Mouse (Mus musculus) midbrain, postnatal 0 days (tissue): Measurements from ENCODE around the gene Palld. TPM values are rescaled to one million over a fixed set of nuclear protein-coding genes. Genes with fewer than 3 reads are reported as not detected.

Source experiments
- ATAC-seq: fragments of 200-750 bp; cut with Nextera tagmentation; 2 replicates; pipeline ENCODE4 v1.8.0; 2017; ENCODE audit warnings: moderate number of reproducible peaks, mild to moderate bottlenecking, moderate TSS enrichment, moderate library complexity; ENCODE audit not compliant: low FRiP score
- DNase-seq: peaks from one replicate; pipeline ENCODE4 v3.0.0-alpha.2; 2015; ENCODE audit warnings: low spot score
- H3K27ac ChIP-seq: fragments of 300-500 bp; sonication (generic); 2 replicates; pipeline ENCODE4 v1.5.1; 2014; ENCODE audit warnings: low read depth, mild to moderate bottlenecking, low read length, mixed read lengths
- H3K27me3 ChIP-seq: fragments of 300-500 bp; sonication (generic); 2 replicates; pipeline ENCODE4 v1.6.1; 2014; ENCODE audit warnings: low read length, control low read depth, mixed read lengths; ENCODE audit not compliant: insufficient read depth
- H3K36me3 ChIP-seq: fragments of 300-500 bp; sonication (generic); 2 replicates; pipeline ENCODE4 v1.6.1; 2014; ENCODE audit warnings: low read length, control low read depth, mixed read lengths; ENCODE audit not compliant: insufficient read depth
- H3K4me1 ChIP-seq: fragments of 300-500 bp; sonication (generic); 2 replicates; pipeline ENCODE4 v1.6.1; 2014; ENCODE audit warnings: mild to moderate bottlenecking, control low read depth, antibody characterized with exemption, low read length, mixed read lengths; ENCODE audit not compliant: insufficient read depth
- H3K4me2 ChIP-seq: fragments of 300-500 bp; sonication (generic); 2 replicates; pipeline ENCODE4 v1.6.1; 2014; ENCODE audit warnings: low read depth, mild to moderate bottlenecking, low read length, mixed read lengths; ENCODE audit not compliant: poor library complexity, severe bottlenecking
- H3K4me3 ChIP-seq: fragments of 300-500 bp; sonication (generic); 2 replicates; pipeline ENCODE4 v1.5.1; 2014; ENCODE audit warnings: low read depth, mild to moderate bottlenecking, low read length, moderate library complexity
- H3K9ac ChIP-seq: fragments of 300-500 bp; sonication (generic); replicated peaks from 2 replicates; pipeline ENCODE4 v1.6.1; 2014; ENCODE audit warnings: mild to moderate bottlenecking, low read length, moderate library complexity, mixed read lengths; ENCODE audit not compliant: poor library complexity, severe bottlenecking
- H3K9me3 ChIP-seq: fragments of 300-500 bp; sonication (generic); 2 replicates; pipeline ENCODE4 v1.6.1; 2016; ENCODE audit warnings: low read length, control low read depth
- CTCF ChIP-seq: IDR thresholded peaks from 2 replicates; pipeline ENCODE4 v1.5.1; 2016; ENCODE audit warnings: antibody characterized with exemption, mild to moderate bottlenecking
- WGBS: fragments of 180-500 bp; shearing (Covaris S2); extraction: QIAGEN DNeasy Blood & Tissue Kit; methylation state at CpG from one replicate; pipeline ENCODE4 v1.1.7; 2014; 5-methylcytosine and 5-hydroxymethylcytosine counted together
- polyA plus RNA-seq: library from polyadenylated mRNA; unstranded; fragments of >200 nt; fragmentation: Nextera tagmentation; extraction: Ambion mirVana; gene quantifications from 2 replicates; pipeline ENCODE4 v1.2.1, GENCODE M21; 2015
- total RNA-seq: library from RNA; depleted of rRNA; stranded (reverse); fragments of >200 nt; gene quantifications from 2 replicates; pipeline ENCODE4 v1.2.3, GENCODE M21; 2014

The Palld gene
- total and polyA plus RNA-seq, 2 experiments from 2014 or later = 3.9 to 10.8 TPM

GRCm38 (mm10) chr8:61848581-61849162 is 53.8 kb downstream of the Palld start:
- no peaks in the 10 kb centered on the region for H3K27me3 ChIP-seq
- ATAC-seq (no peak), DNase-seq (peak; percentile 62)
- H3K4me3 ChIP-seq = no peak overlapping the region
- H3K36me3 ChIP-seq = no peaks in the 10 kb centered on the region
- H3K27ac ChIP-seq = no peak overlapping the region
- no peaks in the 10 kb centered on the region for H3K4me1 ChIP-seq
- H3K4me2 ChIP-seq = no peak overlapping the region
- no peaks in the 10 kb centered on the region for H3K9me3 ChIP-seq
- no peak overlapping the region for H3K9ac ChIP-seq
- no peak for TF ChIP-seq CTCF
- 21% methylated on average over 7 of the region's 7 CpGs for WGBS

- DNase-seq = no peak
- TF ChIP-seq CTCF = no peak
- ATAC-seq = no peak
- Histone ChIP-seq H3K36me3 (no peaks in the 10 kb centered on the region), H3K27me3 (no peaks in the 10 kb centered on the region), H3K4me2 (no peak overlapping the region), H3K4me1 (no peaks in the 10 kb centered on the region), H3K9ac (no peak overlapping the region), H3K27ac (no peak overlapping the region), H3K9me3 (no peaks in the 10 kb centered on the region), H3K4me3 (no peak overlapping the region)
- 67% methylated on average over 5 of the region's 5 CpGs for WGBS
Measured at GRCm38 (mm10) chr8:61847494-61847893, 55.0 kb downstream of the Palld start.

GRCm38 (mm10) chr8:61844992-61845391 is 57.5 kb downstream of the Palld start:
- H3K4me3 ChIP-seq = no peak overlapping the region
- no peak overlapping the region for H3K4me2 ChIP-seq
- no peak for ATAC-seq
- no peak for DNase-seq
- H3K9me3 ChIP-seq = no peaks in the 10 kb centered on the region
- H3K27ac ChIP-seq = no peak overlapping the region
- H3K27me3 ChIP-seq = no peaks in the 10 kb centered on the region
- H3K36me3 ChIP-seq = no peaks in the 10 kb centered on the region
- no peak overlapping the region for H3K9ac ChIP-seq
- no peaks in the 10 kb centered on the region for H3K4me1 ChIP-seq
- 76% methylated on average over 2 of the region's 2 CpGs for WGBS
- TF ChIP-seq CTCF = no peak

GRCm38 (mm10) chr8:61844575-61844974 is 57.9 kb downstream of the Palld start:
- DNase-seq (no peak), ATAC-seq (no peak)
- TF ChIP-seq CTCF = no peak
- H3K9ac ChIP-seq = no peak overlapping the region
- H3K27me3 ChIP-seq = no peaks in the 10 kb centered on the region
- no peak overlapping the region for H3K4me3 ChIP-seq
- H3K9me3 ChIP-seq = no peaks in the 10 kb centered on the region
- no peak overlapping the region for H3K27ac ChIP-seq
- H3K36me3 ChIP-seq = no peaks in the 10 kb centered on the region
- H3K4me1 ChIP-seq = no peaks in the 10 kb centered on the region
- no peak overlapping the region for H3K4me2 ChIP-seq
- 71% methylated on average over 4 of the region's 4 CpGs for whole genome bisulfite sequencing

- H3K27me3 ChIP-seq = no peaks in the 10 kb centered on the region
- no peak overlapping the region for H3K27ac ChIP-seq
- no peaks in the 10 kb centered on the region for H3K4me1 ChIP-seq
- no peaks in the 10 kb centered on the region for H3K9me3 ChIP-seq
- no peak overlapping the region for H3K4me2 ChIP-seq
- no peak overlapping the region for H3K4me3 ChIP-seq
- no peak for TF ChIP-seq CTCF
- H3K36me3 ChIP-seq = no peaks in the 10 kb centered on the region
- no peak for DNase-seq
- no peak for ATAC-seq
- 83% methylated on average over 8 of the region's 8 CpGs for WGBS
- no peak overlapping the region for H3K9ac ChIP-seq
Measured at GRCm38 (mm10) chr8:61843776-61844175, 58.7 kb downstream of the Palld start.

GRCm38 (mm10) chr8:61833211-61833610 is 69.3 kb downstream of the Palld start:
- Histone ChIP-seq H3K4me3 (no peak overlapping the region), H3K4me1 (no peaks in the 10 kb centered on the region), H3K27ac (no peak overlapping the region), H3K4me2 (no peak overlapping the region), H3K9me3 (no peaks in the 10 kb centered on the region), H3K27me3 (no peaks in the 10 kb centered on the region), H3K9ac (no peak overlapping the region), H3K36me3 (no peaks in the 10 kb centered on the region)
- TF ChIP-seq CTCF = no peak
- no peak for DNase-seq
- ATAC-seq = no peak
- WGBS = 89% methylated on average over 3 of the region's 3 CpGs
